Mouse (Mus musculus) limb, embryonic 12.5 days (tissue): Measurements from ENCODE around the gene Cysrt1. TPM values are rescaled to one million over a fixed set of nuclear protein-coding genes. Genes with fewer than 3 reads are reported as not detected.

ENCODE experiments used
- ATAC-seq: fragments of 200-750 bp; cut with Nextera tagmentation; 2 replicates; pipeline ENCODE4 v1.8.0; 2017; ENCODE audit warnings: low read depth, moderate TSS enrichment; ENCODE audit not compliant: insufficient number of reproducible peaks, insufficient read depth, low FRiP score, low TSS enrichment
- H3K27ac ChIP-seq: fragments of 300-500 bp; sonication (generic); 2 replicates; pipeline ENCODE4 v1.5.1; 2016; ENCODE audit warnings: mild to moderate bottlenecking, moderate library complexity
- H3K27me3 ChIP-seq: fragments of 300-500 bp; sonication (generic); 2 replicates; pipeline ENCODE4 v1.6.1; 2016; ENCODE audit warnings: mild to moderate bottlenecking, moderate library complexity
- H3K36me3 ChIP-seq: fragments of 300-500 bp; sonication (generic); 2 replicates; pipeline ENCODE4 v1.6.1; 2016; ENCODE audit warnings: mild to moderate bottlenecking, moderate library complexity
- H3K4me1 ChIP-seq: fragments of 300-500 bp; sonication (generic); replicated peaks from 2 replicates; pipeline ENCODE4 v1.6.1; 2016
- H3K4me2 ChIP-seq: fragments of 300-500 bp; sonication (generic); 2 replicates; pipeline ENCODE4 v1.6.1; 2016; ENCODE audit warnings: mild to moderate bottlenecking, moderate library complexity
- H3K4me3 ChIP-seq: fragments of 300-500 bp; sonication (generic); replicated peaks from 2 replicates; pipeline ENCODE4 v1.5.1; 2016; ENCODE audit warnings: mild to moderate bottlenecking
- H3K9ac ChIP-seq: fragments of 300-500 bp; sonication (generic); replicated peaks from 2 replicates; pipeline ENCODE4 v1.6.1; 2016; ENCODE audit warnings: mild to moderate bottlenecking, moderate library complexity
- H3K9me3 ChIP-seq: fragments of 300-500 bp; sonication (generic); 2 replicates; pipeline ENCODE4 v1.6.1; 2016; ENCODE audit warnings: mild to moderate bottlenecking, moderate library complexity
- WGBS: fragments of 180-500 bp; shearing (Covaris S2); methylation state at CpG from one replicate; pipeline ENCODE4 v1.1.7; 2016; 5-methylcytosine and 5-hydroxymethylcytosine counted together
- polyA plus RNA-seq: library from polyadenylated mRNA; unstranded; fragments of >200 nt; fragmentation: Nextera tagmentation; extraction: Ambion mirVana; gene quantifications from 2 replicates; pipeline ENCODE4 v1.2.1, GENCODE M21; 2016

Gene Cysrt1
- polyA plus RNA-seq, 1 experiment from 2014 or later: not detected

GRCm38 (mm10) chr2:25233421-25233820 lies 8.8 kb downstream of the Cysrt1 start:
- ATAC-seq: no peak
- no peaks in the 10 kb centered on the region for H3K9me3 ChIP-seq
- H3K27ac ChIP-seq: no peak overlapping the region
- no peak overlapping the region for H3K4me2 ChIP-seq
- H3K4me3 ChIP-seq: no peak overlapping the region
- 76% methylated on average over 4 of the region's 4 CpGs for WGBS
- H3K36me3 ChIP-seq: no peaks in the 10 kb centered on the region
- no peaks in the 10 kb centered on the region for H3K4me1 ChIP-seq
- H3K9ac ChIP-seq: no peak overlapping the region
- H3K27me3 ChIP-seq: peaks cover 70% of the 10 kb centered on the region

- Histone ChIP-seq H3K27ac (no peak overlapping the region), H3K4me3 (no peak overlapping the region), H3K4me1 (no peaks in the 10 kb centered on the region), H3K27me3 (peaks cover 54% of the 10 kb centered on the region), H3K9me3 (no peaks in the 10 kb centered on the region), H3K36me3 (no peaks in the 10 kb centered on the region), H3K9ac (no peak overlapping the region), H3K4me2 (no peak overlapping the region)
- 66% methylated on average over 12 of the region's 12 CpGs for WGBS
- no peak for ATAC-seq
These were observed 11.2 kb downstream of the Cysrt1 start for GRCm38 (mm10) chr2:25231038-25231437.

- no peaks in the 10 kb centered on the region for H3K9me3 ChIP-seq
- H3K4me3 ChIP-seq: no peak overlapping the region
- WGBS: 79% methylated on average over 7 of the region's 7 CpGs
- no peak for ATAC-seq
- H3K27ac ChIP-seq: no peak overlapping the region
- 0 out of 2 replicates have a peak, but pooled peaks cover 4% of the 10 kb centered on the region for H3K4me1 ChIP-seq
- peaks cover 50% of the 10 kb centered on the region for H3K27me3 ChIP-seq
- H3K9ac ChIP-seq: no peak overlapping the region
- no peaks in the 10 kb centered on the region for H3K36me3 ChIP-seq
- no peak overlapping the region for H3K4me2 ChIP-seq
These were observed 11.7 kb downstream of the Cysrt1 start for GRCm38 (mm10) chr2:25230581-25230980.

GRCm38 (mm10) chr2:25229582-25229981 lies 12.7 kb downstream of the Cysrt1 start:
- H3K4me2 ChIP-seq: no peak overlapping the region
- H3K9ac ChIP-seq: no peak overlapping the region
- ATAC-seq: no peak
- 0 out of 2 replicates have a peak, but pooled peaks cover 5% of the 10 kb centered on the region for H3K4me1 ChIP-seq
- no peaks in the 10 kb centered on the region for H3K9me3 ChIP-seq
- no peak overlapping the region for H3K27ac ChIP-seq
- peaks cover 47% of the 10 kb centered on the region for H3K27me3 ChIP-seq
- H3K4me3 ChIP-seq: no peak overlapping the region
- no peaks in the 10 kb centered on the region for H3K36me3 ChIP-seq
- 84% methylated on average over 5 of the region's 5 CpGs for WGBS

- Histone ChIP-seq H3K9ac (no peak overlapping the region), H3K4me3 (no peak overlapping the region)
These were observed 13.2 kb downstream of the Cysrt1 start for GRCm38 (mm10) chr2:25228995-25229530.

GRCm38 (mm10) chr2:25228431-25228889 lies 13.8 kb downstream of the Cysrt1 start:
- Histone ChIP-seq H3K27me3 (peaks cover 36% of the 10 kb centered on the region), H3K9me3 (no peaks in the 10 kb centered on the region), H3K4me2 (peak overlapping the region; percentile 44), H3K36me3 (peaks cover 2% of the 10 kb centered on the region; the same call in 1 of the 2 replicates), H3K4me3 (peak overlapping the region; percentile 20; the same call in 1 of the 2 replicates), H3K9ac (no peak overlapping the region), H3K27ac (no peak overlapping the region; the same call in 1 of the 2 replicates), H3K4me1 (peaks cover 10% of the 10 kb centered on the region)
- 1% methylated on average over 7 of the region's 7 CpGs for WGBS
- ATAC-seq: no peak

More at GRCm38 (mm10) chr2:25228995-25229530, 13.2 kb downstream of the Cysrt1 start:
- peak overlapping the region; percentile 44 for H3K4me2 ChIP-seq
- WGBS: 68% methylated on average over 6 of the region's 6 CpGs
- no peaks in the 10 kb centered on the region for H3K36me3 ChIP-seq
- no peak for ATAC-seq
- no peaks in the 10 kb centered on the region for H3K9me3 ChIP-seq
- H3K27me3 ChIP-seq: peaks cover 42% of the 10 kb centered on the region
- 0 out of 2 replicates have a peak, but pooled peaks cover 5% of the 10 kb centered on the region for H3K4me1 ChIP-seq
- no peak overlapping the region for H3K27ac ChIP-seq

- WGBS: 88% methylated on average over 4 of the region's 4 CpGs
- Histone ChIP-seq H3K9ac (no peak overlapping the region), H3K4me1 (peaks cover 15% of the 10 kb centered on the region), H3K4me3 (no peak overlapping the region), H3K27ac (no peak overlapping the region), H3K36me3 (peaks cover 10% of the 10 kb centered on the region; the same call in 1 of the 2 replicates), H3K9me3 (no peaks in the 10 kb centered on the region), H3K27me3 (peaks cover 26% of the 10 kb centered on the region), H3K4me2 (no peak overlapping the region)
- no peak for ATAC-seq
These were observed 14.8 kb downstream of the Cysrt1 start for GRCm38 (mm10) chr2:25227406-25227805.

GRCm38 (mm10) chr2:25226864-25227263 lies 15.4 kb downstream of the Cysrt1 start:
- no peak for ATAC-seq
- peaks cover 15% of the 10 kb centered on the region for H3K4me1 ChIP-seq
- no peak overlapping the region for H3K4me3 ChIP-seq
- peaks cover 21% of the 10 kb centered on the region for H3K27me3 ChIP-seq
- H3K9me3 ChIP-seq: no peaks in the 10 kb centered on the region
- 80% methylated on average over 5 of the region's 5 CpGs for WGBS
- no peak overlapping the region for H3K27ac ChIP-seq
- no peak overlapping the region for H3K4me2 ChIP-seq
- peaks cover 14% of the 10 kb centered on the region for H3K36me3 ChIP-seq
- H3K9ac ChIP-seq: no peak overlapping the region

- Histone ChIP-seq H3K4me1 (peaks cover 15% of the 10 kb centered on the region), H3K36me3 (peaks cover 21% of the 10 kb centered on the region), H3K4me2 (peak overlapping the region; percentile 58), H3K27me3 (peaks cover 11% of the 10 kb centered on the region), H3K9me3 (no peaks in the 10 kb centered on the region), H3K4me3 (peak overlapping the region; percentile 87), H3K9ac (no peak overlapping the region), H3K27ac (peak overlapping the region; percentile 96)
- ATAC-seq: no peak
- 76% methylated on average over 8 of the region's 8 CpGs for WGBS
These were observed 16.4 kb downstream of the Cysrt1 start for GRCm38 (mm10) chr2:25225811-25226379.

- 0 out of 2 replicates have a peak, but pooled peaks cover 7% of the 10 kb centered on the region for H3K27me3 ChIP-seq
- H3K9ac ChIP-seq: peak overlapping the region; percentile 64
- peak; percentile 98 for ATAC-seq
- H3K27ac ChIP-seq: peak overlapping the region; percentile 96
- peak overlapping the region; percentile 58 for H3K4me2 ChIP-seq
- H3K4me3 ChIP-seq: peak overlapping the region; percentile 87
- WGBS: 2% methylated on average over 41 of the region's 41 CpGs
- peaks cover 15% of the 10 kb centered on the region for H3K4me1 ChIP-seq
- H3K9me3 ChIP-seq: no peaks in the 10 kb centered on the region
- peaks cover 21% of the 10 kb centered on the region for H3K36me3 ChIP-seq
These were observed 17.2 kb downstream of the Cysrt1 start for GRCm38 (mm10) chr2:25224766-25225752.

GRCm38 (mm10) chr2:25224492-25224765 lies 17.8 kb downstream of the Cysrt1 start, which contains the start of gene Tubb4b:
Gene Tubb4b, minus strand, starts transcription at chr2:25224702.
- WGBS: 0% methylated on average over 17 of the region's 17 CpGs

More at GRCm38 (mm10) chr2:25224492-25224765, 17.8 kb downstream of the Cysrt1 start, which contains the start of gene Tubb4b:
- Histone ChIP-seq H3K4me1 (peaks cover 15% of the 10 kb centered on the region), H3K4me3 (peak within 1 kb of the TSS; percentile 87), H3K4me2 (peak within 1 kb of the TSS; percentile 92), H3K36me3 (peaks cover 21% of the 10 kb centered on the region), H3K9ac (peak within 1 kb of the TSS; percentile 80), H3K27me3 (0 out of 2 replicates have a peak, but pooled peaks cover 2% of the 10 kb centered on the region), H3K9me3 (no peaks in the 10 kb centered on the region), H3K27ac (peak within 1 kb of the TSS; percentile 96)
- no peak for ATAC-seq
